Mouse (Mus musculus) limb, embryonic 12.5 days (tissue): Measurements from ENCODE around the gene Cdc42se1. TPM values are rescaled to one million over a fixed set of nuclear protein-coding genes. Genes with fewer than 3 reads are reported as not detected.
A peak's percentile ranks its signal among the peaks of the same experiment; 100 is the strongest.

Experiments used
- ATAC-seq: fragments of 200-750 bp; cut with Nextera tagmentation; 2 replicates; pipeline ENCODE4 v1.8.0; 2017; ENCODE audit warnings: low read depth, moderate TSS enrichment; ENCODE audit not compliant: insufficient number of reproducible peaks, insufficient read depth, low FRiP score, low TSS enrichment
- H3K27ac ChIP-seq: fragments of 300-500 bp; sonication (generic); 2 replicates; pipeline ENCODE4 v1.5.1; 2016; ENCODE audit warnings: mild to moderate bottlenecking, moderate library complexity
- H3K27me3 ChIP-seq: fragments of 300-500 bp; sonication (generic); 2 replicates; pipeline ENCODE4 v1.6.1; 2016; ENCODE audit warnings: mild to moderate bottlenecking, moderate library complexity
- H3K36me3 ChIP-seq: fragments of 300-500 bp; sonication (generic); 2 replicates; pipeline ENCODE4 v1.6.1; 2016; ENCODE audit warnings: mild to moderate bottlenecking, moderate library complexity
- H3K4me1 ChIP-seq: fragments of 300-500 bp; sonication (generic); replicated peaks from 2 replicates; pipeline ENCODE4 v1.6.1; 2016
- H3K4me2 ChIP-seq: fragments of 300-500 bp; sonication (generic); 2 replicates; pipeline ENCODE4 v1.6.1; 2016; ENCODE audit warnings: mild to moderate bottlenecking, moderate library complexity
- H3K4me3 ChIP-seq: fragments of 300-500 bp; sonication (generic); replicated peaks from 2 replicates; pipeline ENCODE4 v1.5.1; 2016; ENCODE audit warnings: mild to moderate bottlenecking
- H3K9ac ChIP-seq: fragments of 300-500 bp; sonication (generic); replicated peaks from 2 replicates; pipeline ENCODE4 v1.6.1; 2016; ENCODE audit warnings: mild to moderate bottlenecking, moderate library complexity
- H3K9me3 ChIP-seq: fragments of 300-500 bp; sonication (generic); 2 replicates; pipeline ENCODE4 v1.6.1; 2016; ENCODE audit warnings: mild to moderate bottlenecking, moderate library complexity
- WGBS: fragments of 180-500 bp; shearing (Covaris S2); methylation state at CpG from one replicate; pipeline ENCODE4 v1.1.7; 2016; 5-methylcytosine and 5-hydroxymethylcytosine counted together
- polyA plus RNA-seq: library from polyadenylated mRNA; unstranded; fragments of >200 nt; fragmentation: Nextera tagmentation; extraction: Ambion mirVana; gene quantifications from 2 replicates; pipeline ENCODE4 v1.2.1, GENCODE M21; 2016

The Cdc42se1 gene
- polyA plus RNA-seq, 1 experiment from 2014 or later, result 75.3 TPM

- H3K4me3 ChIP-seq, result no peak overlapping the region
- H3K36me3 ChIP-seq, result peaks cover 60% of the 10 kb centered on the region
These were observed 4.2 kb upstream of the Cdc42se1 start for GRCm38 (mm10) chr3:95224295-95224694.

DNA sequence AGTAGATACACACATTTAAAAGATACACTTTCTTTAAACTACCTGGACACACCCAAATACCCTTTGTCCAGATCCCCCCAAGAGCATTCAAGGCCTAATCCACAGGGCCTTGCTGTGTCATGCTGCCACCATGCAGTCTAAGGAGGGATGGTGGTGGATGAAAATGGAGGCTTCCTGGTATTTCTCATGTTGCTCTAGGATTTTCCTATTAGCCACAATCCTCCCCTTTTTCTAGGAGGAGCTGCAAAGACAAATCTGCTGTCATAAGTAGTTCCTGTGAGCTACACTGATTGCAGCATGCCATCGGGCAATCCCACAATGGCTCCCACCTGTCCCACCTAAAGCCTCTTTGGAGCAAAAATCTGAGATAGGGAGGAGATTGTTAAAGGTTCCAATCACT, 1.3 kb upstream of the Cdc42se1 start:
- Histone ChIP-seq H3K4me2 (peak overlapping the region; percentile 71), H3K27me3 (no peaks in the 10 kb centered on the region), H3K9me3 (no peaks in the 10 kb centered on the region), H3K36me3 (peaks cover 46% of the 10 kb centered on the region), H3K4me1 (peaks cover 40% of the 10 kb centered on the region), H3K9ac (peak overlapping the region; percentile 93), H3K4me3 (peak overlapping the region; percentile 97), H3K27ac (0 out of 2 replicates have a peak overlapping the region, but pooled peaks have one; percentile 12)
- 32% methylated on average over 1 of the region's 1 CpGs for WGBS
- ATAC-seq, result no peak

More at GRCm38 (mm10) chr3:95224295-95224694, 4.2 kb upstream of the Cdc42se1 start:
- no peaks in the 10 kb centered on the region for H3K9me3 ChIP-seq
- no peaks in the 10 kb centered on the region for H3K27me3 ChIP-seq
- no peak overlapping the region; the same call in 1 of the 2 replicates for H3K4me2 ChIP-seq
- H3K4me1 ChIP-seq, result peaks cover 14% of the 10 kb centered on the region
- no peak overlapping the region for H3K27ac ChIP-seq
- H3K9ac ChIP-seq, result no peak overlapping the region; the same call in 1 of the 2 replicates
- WGBS, result 30% methylated on average over 6 of the region's 6 CpGs
- ATAC-seq, result no peak

DNA sequence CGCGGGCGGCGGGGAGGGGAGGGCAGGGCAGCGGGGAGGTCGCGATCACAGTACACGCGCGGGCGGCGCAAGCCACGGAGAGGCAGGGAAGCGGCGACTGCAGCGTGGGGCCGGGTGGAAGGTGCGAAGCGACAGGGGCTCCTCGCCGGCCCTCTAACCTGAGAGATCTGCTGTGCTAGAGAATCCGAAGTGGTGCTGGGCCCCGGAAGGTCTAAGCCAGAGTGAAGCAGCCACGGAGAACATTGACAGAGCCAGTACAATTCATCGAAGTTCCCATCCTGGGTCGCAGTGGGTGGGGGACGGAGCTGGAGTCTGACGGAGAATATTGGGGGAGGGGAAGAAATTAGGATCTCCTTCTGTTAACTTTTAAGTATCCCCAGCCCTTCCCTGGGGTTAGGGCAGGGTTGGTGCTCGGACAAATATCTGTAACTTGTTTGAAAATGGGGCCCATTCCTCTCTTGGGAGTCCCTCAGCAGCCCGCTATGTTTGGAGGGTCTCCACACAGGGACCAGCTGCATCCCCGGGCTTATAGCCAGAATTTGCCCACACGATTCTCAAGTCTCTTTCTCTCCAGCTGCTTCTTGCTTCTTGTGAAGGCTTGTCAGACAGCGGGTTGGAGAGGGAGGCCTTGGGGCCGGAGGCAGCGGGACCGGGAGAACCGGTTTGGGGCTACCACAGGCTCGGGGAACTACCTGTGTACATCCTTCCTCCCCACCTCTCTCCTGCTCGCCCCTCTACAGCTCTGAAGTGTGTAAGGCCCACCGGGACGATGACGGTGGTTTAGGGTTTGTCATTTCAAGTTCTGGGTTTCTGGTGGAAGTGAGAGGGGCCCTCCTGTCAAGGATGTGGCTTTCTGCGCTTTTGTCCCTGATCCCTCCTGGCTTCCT, 605 bp downstream of the Cdc42se1 start:
- H3K27me3 ChIP-seq, result no peaks in the 10 kb centered on the region
- peaks cover 47% of the 10 kb centered on the region for H3K36me3 ChIP-seq
- H3K9me3 ChIP-seq, result no peaks in the 10 kb centered on the region
- peaks cover 38% of the 10 kb centered on the region for H3K4me1 ChIP-seq
- peak overlapping the region; percentile 93 for H3K27ac ChIP-seq
- peak overlapping the region; percentile 97 for H3K4me3 ChIP-seq
- no peak for ATAC-seq
- H3K4me2 ChIP-seq, result peak overlapping the region; percentile 71
- peak overlapping the region; percentile 93 for H3K9ac ChIP-seq
- under 1% methylated on average over 43 of the region's 43 CpGs for WGBS

DNA sequence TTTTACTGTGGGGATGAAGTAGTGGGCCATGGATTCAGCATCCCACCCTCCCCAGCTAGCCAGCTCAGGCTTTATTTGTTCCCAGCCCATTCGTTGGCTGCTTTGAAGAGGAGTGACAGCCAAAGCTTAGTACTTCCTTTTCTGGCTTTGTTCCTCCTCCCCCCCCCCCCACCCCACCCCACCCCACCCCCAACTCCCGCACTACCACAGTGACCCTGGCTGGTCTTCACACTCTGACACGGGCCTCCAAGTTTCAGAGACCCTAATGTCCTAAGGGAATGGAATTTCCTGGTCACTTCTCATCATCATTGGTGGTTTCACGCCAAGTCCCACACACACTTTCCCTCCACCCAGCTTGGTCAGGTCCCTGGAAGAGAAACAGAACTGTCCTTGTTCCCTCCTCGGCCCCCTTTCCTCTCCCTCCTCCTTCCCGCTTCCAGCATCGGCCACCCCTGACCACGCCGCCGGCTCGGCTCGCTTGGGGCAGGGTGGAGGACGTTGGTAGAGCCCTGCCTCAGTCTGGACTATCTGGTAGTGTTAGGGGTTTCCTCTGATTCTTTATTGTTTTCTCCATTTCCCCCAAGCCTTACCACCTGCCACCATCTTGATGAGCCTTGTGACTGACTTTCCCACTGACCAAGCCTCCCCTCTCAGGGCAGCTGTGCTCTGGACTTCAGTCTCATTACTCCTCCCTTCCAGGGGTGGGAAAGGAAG, 1.4 kb downstream of the Cdc42se1 start:
- Histone ChIP-seq H3K4me1 (peaks cover 35% of the 10 kb centered on the region), H3K27me3 (no peaks in the 10 kb centered on the region), H3K9ac (peak overlapping the region; percentile 93), H3K9me3 (no peaks in the 10 kb centered on the region), H3K4me3 (peak overlapping the region; percentile 97), H3K4me2 (peak overlapping the region; percentile 71), H3K36me3 (peaks cover 49% of the 10 kb centered on the region), H3K27ac (peak overlapping the region; percentile 93)
- WGBS, result 4% methylated on average over 12 of the region's 13 CpGs
- ATAC-seq, result no peak

- WGBS, result 50% methylated on average over 8 of the region's 8 CpGs
- H3K27me3 ChIP-seq, result no peaks in the 10 kb centered on the region
- H3K4me1 ChIP-seq, result peaks cover 35% of the 10 kb centered on the region
- H3K27ac ChIP-seq, result peak overlapping the region; percentile 93
- peak overlapping the region; percentile 97 for H3K4me3 ChIP-seq
- H3K9ac ChIP-seq, result peak overlapping the region; percentile 93
- peaks cover 49% of the 10 kb centered on the region for H3K36me3 ChIP-seq
- peak overlapping the region; percentile 71 for H3K4me2 ChIP-seq
- no peaks in the 10 kb centered on the region for H3K9me3 ChIP-seq
- no peak for ATAC-seq
These were observed 2.2 kb downstream of the Cdc42se1 start for GRCm38 (mm10) chr3:95230495-95231297.

- peak within 1 kb of the TSS; percentile 93 for H3K27ac ChIP-seq
- H3K9ac ChIP-seq, result peak within 1 kb of the TSS; percentile 34; the same call in 1 of the 2 replicates
- ATAC-seq, result no peak
- no peaks in the 10 kb centered on the region for H3K27me3 ChIP-seq
- H3K4me1 ChIP-seq, result peaks cover 34% of the 10 kb centered on the region
- H3K36me3 ChIP-seq, result peaks cover 55% of the 10 kb centered on the region
- H3K4me3 ChIP-seq, result peak within 1 kb of the TSS; percentile 97
- WGBS, result 85% methylated on average over 13 of the region's 13 CpGs
- H3K4me2 ChIP-seq, result peak within 1 kb of the TSS; percentile 71
- no peaks in the 10 kb centered on the region for H3K9me3 ChIP-seq
These were observed 3.0 kb downstream of the Cdc42se1 start, which contains the start of gene Mllt11 for GRCm38 (mm10) chr3:95231298-95232221. Mllt11 (minus strand) TSS chr3:95232171.

DNA sequence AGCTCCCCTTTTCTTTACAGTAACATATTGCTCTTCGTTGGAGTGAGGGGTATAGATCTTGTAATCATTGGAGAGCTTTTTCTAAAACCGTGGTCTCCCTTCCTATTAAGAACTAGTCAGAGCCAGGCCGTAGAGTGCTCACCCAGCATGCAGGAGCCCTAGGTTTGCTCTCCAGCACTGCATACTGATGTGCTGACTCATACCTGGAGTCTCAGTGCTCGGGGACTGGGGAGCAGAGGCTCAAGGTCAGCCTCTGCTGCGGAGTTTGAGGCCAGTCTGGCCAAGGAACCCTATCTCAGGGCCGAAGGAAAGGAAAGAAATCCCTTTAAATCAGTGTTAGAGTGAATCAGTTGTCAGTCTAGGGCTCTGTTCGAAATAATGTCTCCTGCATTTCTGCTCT, 4.2 kb downstream of the Cdc42se1 start:
- no peak for ATAC-seq
- no peaks in the 10 kb centered on the region for H3K27me3 ChIP-seq
- no peak overlapping the region for H3K27ac ChIP-seq
- peaks cover 26% of the 10 kb centered on the region for H3K4me1 ChIP-seq
- H3K9me3 ChIP-seq, result no peaks in the 10 kb centered on the region
- peaks cover 67% of the 10 kb centered on the region for H3K36me3 ChIP-seq
- no peak overlapping the region for H3K4me3 ChIP-seq
- WGBS, result 92% methylated on average over 7 of the region's 7 CpGs
- no peak overlapping the region for H3K4me2 ChIP-seq
- H3K9ac ChIP-seq, result no peak overlapping the region

DNA sequence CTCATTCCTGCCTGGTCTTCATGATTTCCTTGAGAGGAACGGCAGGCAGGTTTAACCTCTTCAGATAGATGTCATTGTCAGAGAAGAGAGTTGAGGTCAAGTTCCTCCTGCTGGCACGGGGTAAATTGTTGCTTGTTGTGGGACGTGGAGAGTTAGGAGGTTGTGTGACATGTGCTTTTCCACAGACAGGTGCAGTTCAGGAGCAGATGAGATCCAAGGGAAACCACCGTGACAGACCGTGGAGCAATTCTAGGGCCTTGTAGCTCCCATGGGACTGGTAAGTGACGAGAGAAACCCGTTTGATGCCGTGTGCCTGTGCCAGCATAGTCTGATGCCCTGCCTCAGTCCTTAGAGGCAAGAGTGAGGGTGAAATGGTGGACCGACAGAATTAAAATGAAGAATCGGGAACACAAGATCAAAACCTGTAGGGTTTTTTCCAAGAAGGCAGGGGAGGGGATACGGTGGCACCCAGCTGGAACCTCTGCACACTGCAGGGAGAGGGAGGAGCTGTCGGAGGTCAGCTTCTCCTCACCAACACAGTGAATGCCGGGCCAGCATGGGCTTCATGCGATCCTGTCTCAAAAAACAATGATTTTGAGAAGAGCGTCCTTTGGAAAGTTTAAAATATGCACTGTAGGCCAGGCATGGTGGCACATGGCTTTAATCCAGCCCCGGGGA, 4.9 kb downstream of the Cdc42se1 start:
- peaks cover 26% of the 10 kb centered on the region for H3K4me1 ChIP-seq
- no peaks in the 10 kb centered on the region for H3K27me3 ChIP-seq
- peaks cover 74% of the 10 kb centered on the region for H3K36me3 ChIP-seq
- no peak overlapping the region for H3K4me3 ChIP-seq
- no peak overlapping the region for H3K4me2 ChIP-seq
- H3K9ac ChIP-seq, result no peak overlapping the region
- 88% methylated on average over 16 of the region's 16 CpGs for WGBS
- H3K27ac ChIP-seq, result no peak overlapping the region
- no peak for ATAC-seq
- no peaks in the 10 kb centered on the region for H3K9me3 ChIP-seq

DNA sequence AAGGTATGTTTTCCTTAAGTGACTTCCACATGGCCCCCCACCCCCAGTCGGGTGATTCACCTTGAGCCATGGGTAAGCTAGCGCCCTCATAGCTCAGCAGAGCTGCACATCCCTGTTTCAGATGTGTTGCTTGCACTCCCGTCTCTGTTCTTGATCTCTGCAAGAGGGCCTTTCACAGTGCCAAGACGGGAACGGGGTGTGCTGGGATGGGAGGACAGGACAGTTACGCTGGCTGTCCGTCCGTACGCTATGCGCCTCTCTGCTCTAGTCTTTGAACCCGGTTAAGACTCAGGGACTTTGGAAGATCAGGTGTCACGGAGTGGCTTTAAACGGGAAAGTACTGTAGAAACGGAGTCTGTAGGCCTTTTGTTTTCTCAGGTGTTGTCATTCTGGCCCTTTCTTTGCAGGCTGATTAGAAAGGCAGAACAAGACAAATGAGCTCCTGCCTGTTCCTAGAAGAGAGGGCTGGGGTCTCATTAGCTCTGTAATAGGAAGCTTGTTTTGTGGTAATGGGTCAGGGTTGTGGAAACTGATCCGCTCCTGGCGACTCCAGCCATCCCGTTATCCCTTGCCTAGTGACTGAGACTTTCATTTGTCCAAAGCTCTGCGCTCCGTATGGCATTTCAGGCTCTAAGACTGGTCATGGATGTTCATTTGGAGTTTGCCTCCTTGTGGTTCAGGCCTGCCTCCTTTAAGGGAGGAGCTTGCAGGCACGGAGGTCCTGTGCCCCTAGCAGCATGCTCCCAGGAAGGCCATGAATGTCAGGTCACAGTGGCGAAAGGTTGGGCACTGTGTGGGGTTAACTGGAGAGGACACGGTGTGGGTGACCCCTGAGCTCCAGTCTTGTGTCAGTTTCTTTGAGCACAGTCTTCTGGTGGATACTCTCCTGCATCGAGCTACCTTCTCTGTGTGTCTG, 7.1 kb downstream of the Cdc42se1 start:
- Histone ChIP-seq H3K27me3 (no peaks in the 10 kb centered on the region), H3K4me3 (no peak overlapping the region), H3K9ac (no peak overlapping the region), H3K9me3 (no peaks in the 10 kb centered on the region), H3K27ac (no peak overlapping the region), H3K36me3 (peaks cover 78% of the 10 kb centered on the region), H3K4me2 (no peak overlapping the region), H3K4me1 (peaks cover 16% of the 10 kb centered on the region)
- 78% methylated on average over 23 of the region's 23 CpGs for WGBS
- no peak for ATAC-seq
